Mouse (Mus musculus) thymus, postnatal 14 days (tissue): Measurements from ENCODE around the gene Clec2l.

ENCODE experiments used
- DNase-seq: peaks from one replicate; pipeline ENCODE4 v3.0.0; 2021

The Clec2l gene

GRCm38 (mm10) chr6:38721361-38721760, 58.5 kb downstream of the Clec2l start:
- DNase-seq = no peak

DNA sequence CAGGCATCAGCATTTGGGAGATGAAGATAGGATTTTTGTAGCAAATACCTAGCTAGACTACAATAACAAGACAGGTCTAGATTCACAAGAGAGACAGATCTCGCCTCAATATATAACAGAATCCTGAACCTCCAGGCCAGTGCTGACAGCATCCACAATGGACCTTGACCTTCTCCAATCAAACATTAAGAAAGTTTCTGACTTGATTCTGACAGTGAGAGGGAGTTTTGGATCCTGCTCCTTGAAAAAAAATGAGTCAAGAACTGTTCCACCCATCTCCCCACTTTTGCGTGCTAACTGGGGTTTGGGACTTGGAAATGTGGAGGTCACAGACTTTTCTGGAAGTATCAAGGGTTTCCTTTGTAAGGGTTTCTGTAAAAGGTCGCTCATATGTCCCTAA, 62.6 kb downstream of the Clec2l start:
- no peak for DNase-seq
